Mouse (Mus musculus): Measurements from ENCODE around the gene Kpna4. TPM values are rescaled to one million over a fixed set of nuclear protein-coding genes. Genes with fewer than 3 reads are reported as not detected.

The Kpna4 gene
- polyA plus RNA-seq, 1 experiment = 4.6 TPM

GRCm38 (mm10) chr3:69114760-69115159 lies 12.2 kb downstream of the Kpna4 start:
- Histone ChIP-seq H3K27me3 (ENCODE audit: control insufficient read depth, insufficient read depth, low read length) (no peaks in the 10 kb centered on the region), H3K27ac (ENCODE audit: insufficient read depth, low read depth, low read length) (no peak overlapping the region), H3K4me3 (ENCODE audit: low read depth, low read length) (no peak overlapping the region), H3K36me3 (ENCODE audit: control insufficient read depth, insufficient read depth, low read length) (no peaks in the 10 kb centered on the region), H3K4me1 (ENCODE audit: control insufficient read depth, insufficient read depth, insufficient read length, low read length) (peaks cover 9% of the 10 kb centered on the region)
- 24% methylated on average over 1 of the region's 1 CpGs for WGBS
- no peak for TF ChIP-seq CTCF (IDR thresholded peaks at IDR 0.05; ENCODE audit: extremely low read depth, insufficient read length, insufficient replicate concordance, low read depth, low read length)
- TF ChIP-seq POLR2A (IDR thresholded peaks at IDR 0.05; ENCODE audit: low read depth, low read length) = no peak

DNA sequence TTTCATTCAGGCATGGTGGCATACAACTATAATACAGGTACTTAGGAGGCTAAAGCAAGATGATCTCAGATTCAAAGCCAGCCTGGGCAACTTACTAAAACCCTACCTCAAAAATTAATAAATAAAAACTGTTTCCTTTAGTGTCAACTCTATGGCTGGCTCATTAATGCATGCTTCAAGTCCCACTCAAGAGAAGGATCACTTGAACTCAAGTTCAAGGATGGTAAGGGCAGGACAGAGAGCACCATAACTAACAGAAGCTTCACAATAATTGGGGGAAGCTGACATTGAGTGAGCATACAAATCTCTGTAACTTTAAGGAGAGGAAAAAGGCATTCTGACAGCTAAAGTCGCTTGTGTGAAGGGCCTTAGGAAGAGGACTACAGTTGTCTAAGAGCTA lies 13.0 kb downstream of the Kpna4 start:
- H3K27ac ChIP-seq (ENCODE audit: insufficient read depth, low read depth, low read length) = no peak overlapping the region
- TF ChIP-seq POLR2A (IDR thresholded peaks at IDR 0.05; ENCODE audit: low read depth, low read length) (no peak), CTCF (IDR thresholded peaks at IDR 0.05; ENCODE audit: extremely low read depth, insufficient read length, insufficient replicate concordance, low read depth, low read length) (no peak)
- WGBS = 51% methylated on average over 1 of the region's 1 CpGs

GRCm38 (mm10) chr3:69109079-69109478 lies 17.8 kb downstream of the Kpna4 start:
- H3K4me3 ChIP-seq (ENCODE audit: low read depth, low read length) = no peak overlapping the region
- no peaks in the 10 kb centered on the region for H3K36me3 ChIP-seq (ENCODE audit: control insufficient read depth, insufficient read depth, low read length)
- H3K4me1 ChIP-seq (ENCODE audit: control insufficient read depth, insufficient read depth, insufficient read length, low read length) = peaks cover 1% of the 10 kb centered on the region; the same call in 1 of the 2 replicates
- H3K27me3 ChIP-seq (ENCODE audit: control insufficient read depth, insufficient read depth, low read length) = no peaks in the 10 kb centered on the region
- H3K27ac ChIP-seq (ENCODE audit: insufficient read depth, low read depth, low read length) = no peak overlapping the region
- 80% methylated on average over 1 of the region's 1 CpGs for WGBS
- TF ChIP-seq POLR2A (IDR thresholded peaks at IDR 0.05; ENCODE audit: low read depth, low read length) (no peak), CTCF (IDR thresholded peaks at IDR 0.05; ENCODE audit: extremely low read depth, insufficient read length, insufficient replicate concordance, low read depth, low read length) (no peak)

More for the DNA sequence above, 13.0 kb downstream of the Kpna4 start:
- peaks cover 8% of the 10 kb centered on the region for H3K4me1 ChIP-seq (ENCODE audit: control insufficient read depth, insufficient read depth, insufficient read length, low read length)
- H3K36me3 ChIP-seq (ENCODE audit: control insufficient read depth, insufficient read depth, low read length) = no peaks in the 10 kb centered on the region
- H3K27me3 ChIP-seq (ENCODE audit: control insufficient read depth, insufficient read depth, low read length) = no peaks in the 10 kb centered on the region
- no peak overlapping the region for H3K4me3 ChIP-seq (ENCODE audit: low read depth, low read length)

- H3K36me3 ChIP-seq (ENCODE audit: control insufficient read depth, insufficient read depth, low read length) = peaks cover 40% of the 10 kb centered on the region
- H3K27ac ChIP-seq (ENCODE audit: insufficient read depth, low read depth, low read length) = no peak overlapping the region
- no peak overlapping the region for H3K4me3 ChIP-seq (ENCODE audit: low read depth, low read length)
- H3K27me3 ChIP-seq (ENCODE audit: control insufficient read depth, insufficient read depth, low read length) = no peaks in the 10 kb centered on the region
- TF ChIP-seq POLR2A (IDR thresholded peaks at IDR 0.05; ENCODE audit: low read depth, low read length) = no peak
- TF ChIP-seq CTCF (IDR thresholded peaks at IDR 0.05; ENCODE audit: extremely low read depth, insufficient read length, insufficient replicate concordance, low read depth, low read length) = no peak
- H3K4me1 ChIP-seq (ENCODE audit: control insufficient read depth, insufficient read depth, insufficient read length, low read length) = no peaks in the 10 kb centered on the region
- WGBS = 94% methylated on average over 7 of the region's 7 CpGs
These were observed 32.5 kb downstream of the Kpna4 start for GRCm38 (mm10) chr3:69094456-69094855.

DNA sequence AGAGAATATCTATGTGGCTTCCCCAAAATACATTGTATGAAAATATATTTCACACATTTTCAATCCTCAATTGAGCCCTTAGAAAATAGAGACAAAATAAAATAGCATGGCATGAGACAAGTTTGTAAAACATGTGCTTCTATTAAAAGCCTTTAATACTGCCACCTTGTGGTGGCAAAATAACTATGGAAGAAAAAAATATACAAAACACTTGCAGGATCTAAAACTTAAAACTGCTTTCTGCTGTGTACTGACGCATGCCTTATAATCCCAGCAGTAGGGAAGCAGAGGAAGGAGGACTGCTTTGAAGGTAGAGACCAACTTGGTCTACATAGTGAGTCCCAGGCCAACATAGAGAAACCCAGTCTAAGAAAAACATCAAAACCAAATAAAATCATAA lies 62.9 kb downstream of the Kpna4 start:
- 56% methylated on average over 1 of the region's 1 CpGs for WGBS
- Histone ChIP-seq H3K27me3 (ENCODE audit: control insufficient read depth, insufficient read depth, low read length) (no peaks in the 10 kb centered on the region), H3K4me3 (ENCODE audit: low read depth, low read length) (no peak overlapping the region), H3K36me3 (ENCODE audit: control insufficient read depth, insufficient read depth, low read length) (peaks cover 1% of the 10 kb centered on the region; the same call in 1 of the 2 replicates), H3K4me1 (ENCODE audit: control insufficient read depth, insufficient read depth, insufficient read length, low read length) (no peaks in the 10 kb centered on the region), H3K27ac (ENCODE audit: insufficient read depth, low read depth, low read length) (no peak overlapping the region)
- TF ChIP-seq CTCF (IDR thresholded peaks at IDR 0.05; ENCODE audit: extremely low read depth, insufficient read length, insufficient replicate concordance, low read depth, low read length) (no peak), POLR2A (IDR thresholded peaks at IDR 0.05; ENCODE audit: low read depth, low read length) (no peak)

DNA sequence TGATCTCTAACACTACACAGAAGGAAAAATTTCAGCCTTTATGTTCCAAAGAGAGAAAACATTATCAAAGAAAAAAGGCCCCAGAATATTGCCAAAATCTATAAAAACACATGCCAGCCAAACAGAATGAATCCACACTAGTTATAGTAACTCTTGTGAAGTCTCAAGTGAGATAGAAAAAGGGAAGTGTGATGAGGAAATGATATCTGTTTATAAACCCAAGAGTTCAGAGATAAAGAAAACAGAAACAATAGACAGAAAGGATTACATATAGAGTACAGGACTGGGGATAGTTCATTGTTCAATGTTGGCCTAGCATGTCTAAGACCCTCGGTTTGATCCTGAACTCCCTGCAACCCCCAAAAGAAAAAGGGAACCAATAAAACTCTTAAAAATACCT lies 64.1 kb downstream of the Kpna4 start:
- no peak for TF ChIP-seq CTCF (IDR thresholded peaks at IDR 0.05; ENCODE audit: extremely low read depth, insufficient read length, insufficient replicate concordance, low read depth, low read length)
- no peak for TF ChIP-seq POLR2A (IDR thresholded peaks at IDR 0.05; ENCODE audit: low read depth, low read length)
- Histone ChIP-seq H3K27ac (ENCODE audit: insufficient read depth, low read depth, low read length) (no peak overlapping the region), H3K36me3 (ENCODE audit: control insufficient read depth, insufficient read depth, low read length) (no peaks in the 10 kb centered on the region), H3K4me3 (ENCODE audit: low read depth, low read length) (no peak overlapping the region), H3K27me3 (ENCODE audit: control insufficient read depth, insufficient read depth, low read length) (no peaks in the 10 kb centered on the region), H3K4me1 (ENCODE audit: control insufficient read depth, insufficient read depth, insufficient read length, low read length) (no peaks in the 10 kb centered on the region)
- 86% methylated on average over 1 of the region's 1 CpGs for WGBS

DNA sequence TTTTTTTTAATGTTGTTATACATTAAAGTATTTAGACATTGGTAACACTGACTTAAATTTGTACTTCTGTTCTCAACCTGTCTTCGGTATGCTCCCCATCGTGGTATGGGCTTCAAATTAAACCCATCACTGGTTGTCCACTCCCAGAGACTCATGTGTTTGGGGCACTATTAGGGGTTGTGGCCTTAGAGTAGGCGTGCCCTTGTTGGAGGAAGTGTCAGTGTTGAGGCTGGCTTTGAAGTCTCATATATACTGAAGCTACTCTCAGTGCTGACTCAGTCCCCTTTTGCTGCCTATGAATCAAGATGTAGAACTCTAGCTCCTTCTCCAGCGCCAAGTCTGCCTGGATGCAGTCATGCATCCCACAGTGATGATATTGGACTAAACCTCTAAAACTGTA lies 66.2 kb downstream of the Kpna4 start:
- H3K4me3 ChIP-seq (ENCODE audit: low read depth, low read length) = no peak overlapping the region
- no peak for TF ChIP-seq POLR2A (IDR thresholded peaks at IDR 0.05; ENCODE audit: low read depth, low read length)
- TF ChIP-seq CTCF (IDR thresholded peaks at IDR 0.05; ENCODE audit: extremely low read depth, insufficient read length, insufficient replicate concordance, low read depth, low read length) = no peak
- WGBS = 95% methylated on average over 4 of the region's 4 CpGs
- no peak overlapping the region for H3K27ac ChIP-seq (ENCODE audit: insufficient read depth, low read depth, low read length)
- no peaks in the 10 kb centered on the region for H3K4me1 ChIP-seq (ENCODE audit: control insufficient read depth, insufficient read depth, insufficient read length, low read length)
- H3K36me3 ChIP-seq (ENCODE audit: control insufficient read depth, insufficient read depth, low read length) = no peaks in the 10 kb centered on the region
- H3K27me3 ChIP-seq (ENCODE audit: control insufficient read depth, insufficient read depth, low read length) = no peaks in the 10 kb centered on the region

DNA sequence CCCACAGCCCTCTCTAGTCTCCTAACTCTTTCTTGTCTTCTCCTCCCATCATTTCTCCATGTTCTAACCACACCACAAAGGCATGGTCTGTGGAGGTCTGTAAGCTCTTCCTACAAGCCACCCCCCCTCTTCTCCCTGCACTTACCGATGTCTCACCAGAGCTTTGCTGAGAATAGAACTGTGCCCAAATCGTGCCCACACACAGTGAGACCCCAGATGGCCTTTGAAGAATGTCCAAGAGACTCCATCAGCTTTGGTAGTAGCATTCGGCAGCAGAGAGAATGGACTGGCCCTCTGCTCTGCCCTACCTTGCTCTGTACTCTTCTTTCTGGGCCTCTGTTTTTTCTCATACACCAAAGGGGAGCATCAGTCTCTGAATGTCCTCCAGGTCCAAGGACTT lies 71.0 kb downstream of the Kpna4 start:
- H3K36me3 ChIP-seq (ENCODE audit: control insufficient read depth, insufficient read depth, low read length) = no peaks in the 10 kb centered on the region
- TF ChIP-seq POLR2A (IDR thresholded peaks at IDR 0.05; ENCODE audit: low read depth, low read length) (no peak), CTCF (IDR thresholded peaks at IDR 0.05; ENCODE audit: extremely low read depth, insufficient read length, insufficient replicate concordance, low read depth, low read length) (no peak)
- 88% methylated on average over 3 of the region's 3 CpGs for WGBS
- H3K4me1 ChIP-seq (ENCODE audit: control insufficient read depth, insufficient read depth, insufficient read length, low read length) = no peaks in the 10 kb centered on the region
- H3K27ac ChIP-seq (ENCODE audit: insufficient read depth, low read depth, low read length) = no peak overlapping the region
- H3K27me3 ChIP-seq (ENCODE audit: control insufficient read depth, insufficient read depth, low read length) = no peaks in the 10 kb centered on the region
- no peak overlapping the region for H3K4me3 ChIP-seq (ENCODE audit: low read depth, low read length)
